Mouse (Mus musculus): ENCODE results near the gene Ppp2r3a.

The Ppp2r3a gene

GRCm38 (mm10) chr9:101251644-101252337 lies at the start of gene Ppp2r3a:
Ppp2r3a (minus strand) TSS chr9:101251795.
- DNase-seq (ENCODE audit: low spot score in 2 of 2), result peak; percentile 94 to 95

GRCm38 (mm10) chr9:101300441-101300935 lies 48.9 kb upstream of the Ppp2r3a start:
- no peak for DNase-seq (ENCODE audit: low spot score in 2 of 2)

- DNase-seq (ENCODE audit: low spot score in 2 of 2), result no peak
Measured at GRCm38 (mm10) chr9:101291676-101292660, 40.4 kb upstream of the Ppp2r3a start.

GRCm38 (mm10) chr9:101290876-101291275 lies 39.3 kb upstream of the Ppp2r3a start:
- DNase-seq (ENCODE audit: low spot score in 2 of 2), result no peak

GRCm38 (mm10) chr9:101289750-101290149 lies 38.2 kb upstream of the Ppp2r3a start:
- no peak for DNase-seq (ENCODE audit: low spot score in 2 of 2)

- DNase-seq (ENCODE audit: low spot score in 2 of 2), result no peak
Measured at GRCm38 (mm10) chr9:101288901-101289647, 37.5 kb upstream of the Ppp2r3a start.

GRCm38 (mm10) chr9:101286766-101287165 lies 35.2 kb upstream of the Ppp2r3a start:
- DNase-seq (ENCODE audit: low spot score in 2 of 2), result no peak

- DNase-seq (ENCODE audit: low spot score in 2 of 2), result no peak
Measured at GRCm38 (mm10) chr9:101284049-101284448, 32.5 kb upstream of the Ppp2r3a start.

GRCm38 (mm10) chr9:101282651-101283050 lies 31.1 kb upstream of the Ppp2r3a start:
- DNase-seq (ENCODE audit: low spot score in 2 of 2), result no peak

- DNase-seq (ENCODE audit: low spot score in 2 of 2), result no peak
Measured at GRCm38 (mm10) chr9:101281906-101282305, 30.3 kb upstream of the Ppp2r3a start.

- no peak for DNase-seq (ENCODE audit: low spot score in 2 of 2)
Measured at GRCm38 (mm10) chr9:101281326-101281725, 29.7 kb upstream of the Ppp2r3a start.

- no peak for DNase-seq (ENCODE audit: low spot score in 2 of 2)
Measured at GRCm38 (mm10) chr9:101280867-101281266, 29.3 kb upstream of the Ppp2r3a start.

GRCm38 (mm10) chr9:101280211-101280610 lies 28.6 kb upstream of the Ppp2r3a start:
- DNase-seq (ENCODE audit: low spot score in 2 of 2), result no peak

GRCm38 (mm10) chr9:101272715-101273114 lies 21.1 kb upstream of the Ppp2r3a start:
- no peak for DNase-seq (ENCODE audit: low spot score in 2 of 2)

GRCm38 (mm10) chr9:101270020-101270419 lies 18.4 kb upstream of the Ppp2r3a start:
- no peak for DNase-seq (ENCODE audit: low spot score in 2 of 2)

GRCm38 (mm10) chr9:101266043-101266442 lies 14.4 kb upstream of the Ppp2r3a start:
- no peak for DNase-seq (ENCODE audit: low spot score in 2 of 2)

GRCm38 (mm10) chr9:101265546-101265945 lies 14.0 kb upstream of the Ppp2r3a start:
- no peak for DNase-seq (ENCODE audit: low spot score in 2 of 2)

GRCm38 (mm10) chr9:101262815-101263214 lies 11.2 kb upstream of the Ppp2r3a start:
- DNase-seq (ENCODE audit: low spot score in 2 of 2), result no peak

- peak in 1 of 2 experiments; percentile 16 for DNase-seq (ENCODE audit: low spot score in 2 of 2)
Measured at GRCm38 (mm10) chr9:101261989-101262571, 10.5 kb upstream of the Ppp2r3a start.

- DNase-seq (ENCODE audit: low spot score in 2 of 2), result no peak
Measured at GRCm38 (mm10) chr9:101261443-101261842, 9.8 kb upstream of the Ppp2r3a start.

- DNase-seq (ENCODE audit: low spot score in 2 of 2), result no peak
Measured at GRCm38 (mm10) chr9:101253136-101253535, 1.5 kb upstream of the Ppp2r3a start.
